Mouse (Mus musculus) cerebellum, adult 11-12 months (tissue): ENCODE measurements around the gene Recql5.

Experiments used
- DNase-seq: peaks from one replicate; pipeline ENCODE4 v3.0.0; 2022

Gene Recql5

GRCm38 (mm10) chr11:115933747-115934110 lies 452 bp upstream of the Recql5 start:
- no peak for DNase-seq

GRCm38 (mm10) chr11:115931235-115931634 lies 2.0 kb downstream of the Recql5 start:
- DNase-seq: no peak

- DNase-seq: no peak
Observed at GRCm38 (mm10) chr11:115929818-115930217, 3.5 kb downstream of the Recql5 start.

GRCm38 (mm10) chr11:115929031-115929430 lies 4.2 kb downstream of the Recql5 start:
- no peak for DNase-seq

DNA sequence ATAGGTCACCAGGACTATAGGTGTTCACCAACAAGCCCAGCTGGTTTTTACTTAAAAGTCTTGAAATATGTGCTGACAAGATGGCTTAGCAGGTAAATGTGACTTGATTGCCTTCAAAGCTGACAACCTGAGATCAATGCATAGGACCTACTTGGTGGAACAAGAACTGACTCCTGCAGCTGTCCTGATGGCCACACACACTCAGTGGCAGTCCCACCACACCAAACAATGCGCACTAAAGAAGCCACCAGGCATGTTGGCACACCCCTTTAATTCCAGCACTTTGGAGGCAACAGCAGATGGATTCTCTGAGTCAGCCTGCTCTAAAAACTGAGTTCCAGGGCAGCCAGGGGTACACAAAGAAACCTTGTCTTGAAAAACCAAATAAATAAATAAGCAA lies 11.3 kb downstream of the Recql5 start:
- no peak for DNase-seq

DNA sequence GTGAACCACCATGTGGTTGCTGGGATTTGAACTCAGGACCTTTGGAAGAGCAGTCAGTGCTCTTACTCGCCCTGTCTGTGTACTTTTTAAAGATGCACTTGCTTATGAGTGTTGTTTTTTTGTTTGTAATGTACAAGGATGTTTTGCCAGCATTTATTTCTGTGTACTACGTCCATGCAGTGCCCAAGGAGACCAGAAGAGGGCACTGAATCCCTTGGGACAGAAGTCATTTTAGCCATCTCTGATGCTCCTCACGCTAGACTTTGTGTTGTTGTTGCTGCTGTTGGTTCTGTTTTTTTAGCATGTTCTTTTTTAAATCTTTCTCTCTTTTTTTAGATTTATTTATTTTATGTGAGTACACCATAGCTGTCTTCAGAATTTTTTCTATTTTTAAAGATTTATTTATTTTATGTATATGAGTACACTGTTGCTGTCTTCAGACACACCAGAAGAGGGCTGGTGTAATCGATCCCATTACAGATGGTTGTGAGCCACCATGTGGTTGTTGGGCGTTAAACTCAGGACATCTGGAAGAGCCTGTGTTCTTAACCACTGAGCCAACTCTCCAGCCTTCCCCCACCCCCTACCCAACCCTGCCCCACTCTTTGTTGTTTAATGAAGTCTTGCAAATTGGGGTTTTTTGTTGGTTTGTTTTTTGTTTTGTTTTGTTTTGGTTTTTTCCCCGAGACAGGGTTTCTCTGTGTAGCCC lies 13.0 kb downstream of the Recql5 start:
- DNase-seq: peak; percentile 27

DNA sequence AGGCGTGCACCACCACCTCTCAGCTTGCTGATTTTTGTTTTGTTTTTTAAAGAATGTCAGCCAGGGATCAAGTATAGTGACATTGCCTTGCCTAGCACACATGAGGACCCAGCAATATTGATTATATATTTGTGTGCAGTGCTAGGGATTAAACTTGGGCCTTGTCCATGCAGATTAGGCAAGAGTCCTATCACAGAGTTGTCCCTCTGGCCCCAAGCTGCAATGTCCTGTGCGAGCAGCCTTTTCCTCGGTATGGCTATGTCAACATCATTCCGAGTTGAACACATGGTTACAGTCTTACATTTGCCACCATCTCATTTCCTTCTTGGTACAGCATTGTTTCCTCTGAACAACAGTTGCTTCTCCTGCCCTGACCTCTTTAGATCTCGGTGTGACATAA lies 14.2 kb downstream of the Recql5 start:
- DNase-seq: no peak

DNA sequence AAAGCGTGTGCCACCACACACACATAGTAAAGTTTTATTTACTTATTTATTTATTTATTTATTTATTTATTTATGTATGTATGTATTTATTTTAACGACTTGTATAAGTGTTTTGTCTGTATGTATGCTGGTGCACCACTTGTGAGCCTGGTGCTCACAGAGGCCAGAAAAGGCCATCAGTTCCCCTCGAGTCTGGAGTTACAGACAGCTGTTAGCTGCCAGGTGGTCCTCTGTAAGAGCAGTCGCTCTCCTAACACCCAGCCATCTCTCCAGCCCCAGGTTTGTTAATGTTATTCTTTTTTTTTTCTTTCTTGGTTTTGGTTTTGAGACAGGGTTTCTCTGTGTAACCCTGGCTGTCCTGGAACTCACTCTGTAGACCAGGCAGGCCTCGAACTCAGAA lies 14.6 kb downstream of the Recql5 start:
- DNase-seq: no peak

DNA sequence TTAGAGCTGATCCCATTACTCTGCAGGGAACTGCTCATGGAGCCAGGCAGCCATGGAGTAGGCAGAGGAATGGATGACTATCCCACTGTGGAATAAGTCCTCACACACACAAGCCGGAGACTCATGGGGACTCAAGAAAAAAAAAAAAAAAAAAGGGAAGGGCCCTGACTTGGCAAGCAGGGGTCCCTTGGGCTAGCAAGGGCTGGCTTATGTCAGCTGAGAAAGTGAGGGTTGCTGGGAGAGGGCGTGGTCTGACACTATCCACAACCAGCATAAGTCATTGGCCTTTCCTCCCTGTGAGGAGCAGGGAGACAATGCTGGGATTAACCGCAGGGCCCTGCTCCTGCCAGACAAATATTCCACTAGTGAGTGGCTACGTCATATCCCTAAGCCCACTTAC lies 16.7 kb downstream of the Recql5 start:
- no peak for DNase-seq

GRCm38 (mm10) chr11:115911632-115912376 lies 21.5 kb downstream of the Recql5 start, which contains the start of gene Smim6:
TSS of gene Smim6 (plus strand) at chr11:115912017.
- no peak for DNase-seq

GRCm38 (mm10) chr11:115911134-115911561 lies 22.1 kb downstream of the Recql5 start:
- DNase-seq: no peak

DNA sequence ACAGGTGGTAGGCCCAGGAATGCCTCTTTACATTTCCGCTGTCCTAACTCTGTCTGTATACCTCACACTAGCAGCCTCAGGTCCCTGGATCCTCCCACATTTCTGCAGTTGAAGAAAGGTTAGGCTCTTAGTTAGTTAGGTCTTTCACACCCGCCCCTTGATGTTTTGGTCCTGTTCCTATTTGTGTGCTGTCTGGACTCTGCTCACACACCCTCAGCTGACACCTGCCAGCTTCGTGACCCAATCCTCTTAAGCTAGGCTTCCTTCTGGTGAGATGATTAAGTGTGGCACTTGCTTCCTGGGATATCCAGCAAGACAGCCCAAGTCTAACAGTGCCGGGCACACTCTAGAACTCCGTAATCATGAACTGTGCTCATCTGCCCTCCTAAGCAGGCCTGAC lies 26.8 kb downstream of the Recql5 start:
- DNase-seq: no peak

GRCm38 (mm10) chr11:115906116-115906515 lies 27.2 kb downstream of the Recql5 start:
- DNase-seq: no peak

DNA sequence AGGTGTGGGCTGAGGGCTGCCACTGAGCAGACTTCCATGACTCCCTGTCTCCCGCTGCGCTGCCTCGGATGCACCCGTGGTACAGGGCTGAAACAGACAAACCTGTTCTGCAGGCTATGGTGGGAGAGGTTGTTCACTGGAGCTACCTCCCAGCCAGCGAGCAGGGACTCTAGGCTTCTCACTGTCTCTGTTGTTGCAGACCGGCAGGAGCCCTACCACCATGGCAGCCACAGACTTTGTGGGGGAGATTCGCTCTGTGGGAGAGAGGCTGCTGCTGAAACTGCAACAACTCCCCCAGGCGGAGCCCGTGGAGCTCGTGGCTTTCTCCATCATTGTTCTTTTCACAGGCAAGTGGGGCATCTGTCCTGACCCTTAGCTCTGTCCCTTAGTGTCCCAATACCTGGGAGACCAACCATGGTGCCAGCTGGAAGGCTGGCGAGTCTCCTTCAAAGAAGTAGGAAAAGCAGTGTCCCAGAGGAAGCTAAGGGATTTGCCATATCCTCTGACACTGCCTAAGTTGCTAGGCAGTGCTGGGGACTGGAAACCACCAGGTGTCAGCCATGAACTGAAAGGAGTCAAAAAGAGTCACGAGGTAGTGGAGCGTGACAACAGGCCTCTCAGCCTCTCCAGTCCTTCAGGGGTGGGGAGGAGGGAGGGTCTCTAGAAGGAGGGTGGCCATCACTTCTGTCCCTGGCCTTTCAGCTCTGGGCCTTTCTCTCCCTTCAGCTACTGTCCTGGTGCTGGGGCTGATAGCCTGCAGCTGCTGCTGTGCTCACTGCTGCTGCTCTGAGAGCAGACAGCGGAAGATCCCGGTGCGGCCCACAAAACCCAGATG lies 28.1 kb downstream of the Recql5 start:
- no peak for DNase-seq

- no peak for DNase-seq
Observed at GRCm38 (mm10) chr11:115904231-115904955, 28.9 kb downstream of the Recql5 start.

GRCm38 (mm10) chr11:115903384-115904230 lies 29.7 kb downstream of the Recql5 start:
- DNase-seq: no peak

DNA sequence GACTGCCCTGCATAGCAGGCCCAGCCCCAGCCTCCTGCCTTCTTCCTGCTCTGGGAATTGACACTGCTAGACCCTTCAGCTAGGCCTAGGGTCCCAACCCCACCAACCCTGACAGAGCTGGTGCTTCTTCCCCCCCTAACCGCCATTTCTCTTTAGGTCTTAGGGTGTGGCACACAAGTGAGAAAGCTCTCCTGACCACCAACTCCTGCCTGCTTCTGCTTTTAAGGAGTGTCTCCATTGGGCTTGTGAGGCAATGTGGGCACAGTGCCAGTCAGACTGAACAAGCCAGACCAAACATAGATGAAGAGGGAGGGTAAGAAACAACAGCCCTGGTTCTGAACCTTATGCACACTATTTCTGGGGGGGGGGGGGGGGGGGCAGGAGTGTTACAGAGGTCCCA lies 30.4 kb downstream of the Recql5 start:
- DNase-seq: no peak

DNA sequence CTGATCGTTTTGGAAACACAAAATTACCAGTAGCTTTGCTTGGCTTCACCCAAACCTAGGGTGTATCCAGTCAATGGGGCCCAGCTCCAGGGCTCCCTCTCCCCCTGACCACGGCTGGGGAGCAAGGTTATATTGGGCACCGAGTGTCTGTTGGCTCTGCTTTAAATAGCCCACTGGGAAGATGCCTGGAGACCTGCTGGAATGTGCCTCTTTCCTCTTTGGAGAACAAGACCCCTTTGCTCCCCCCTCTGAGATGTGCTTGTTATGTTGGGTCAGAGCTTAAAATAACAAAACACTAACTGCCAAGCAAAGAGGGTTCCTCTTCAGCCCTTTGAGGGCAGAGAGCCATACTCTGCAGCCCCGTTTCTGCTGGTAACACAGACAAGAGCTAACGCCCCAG lies 31.1 kb downstream of the Recql5 start:
- no peak for DNase-seq

GRCm38 (mm10) chr11:115901338-115902161 lies 31.7 kb downstream of the Recql5 start:
- no peak for DNase-seq

DNA sequence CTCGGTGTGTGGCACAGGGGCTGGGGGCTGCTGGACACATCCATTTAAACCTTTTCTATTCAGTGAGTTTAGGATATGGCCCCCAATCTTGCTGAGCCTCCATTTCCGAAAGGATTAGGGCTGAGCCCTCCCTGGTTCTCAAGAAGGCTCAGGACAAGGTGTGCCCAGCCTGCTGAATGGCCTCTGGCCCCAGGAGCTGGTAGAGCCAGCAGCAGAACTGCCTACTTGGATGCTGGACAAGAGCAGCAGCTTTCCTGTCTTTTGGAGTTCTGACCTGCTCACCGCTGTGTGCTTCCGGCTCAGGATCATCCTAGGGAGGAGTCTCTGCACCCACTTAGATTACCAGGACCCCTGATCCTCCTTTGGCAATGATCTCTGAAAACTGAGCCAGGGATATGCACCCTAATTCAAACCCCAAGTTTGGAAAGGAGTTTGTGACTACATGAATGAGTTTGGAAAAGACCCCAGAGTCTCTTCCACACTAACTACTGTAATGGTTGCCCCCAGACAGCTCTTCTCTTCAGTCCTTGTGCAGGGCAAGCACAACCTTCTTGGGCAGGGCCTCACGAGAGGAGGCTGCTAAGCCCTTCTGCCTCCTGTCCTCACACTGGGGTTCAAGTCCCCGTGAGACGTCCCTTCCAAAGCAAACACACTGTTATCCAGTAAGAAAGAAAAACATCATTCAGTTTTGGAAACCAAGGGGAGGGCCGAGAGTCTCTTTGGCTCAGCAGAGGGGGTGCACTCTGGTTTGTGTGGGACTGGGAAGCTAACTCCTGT lies 32.5 kb downstream of the Recql5 start:
- DNase-seq: no peak
